Mouse (Mus musculus) naive thymus-derived CD4-positive, alpha-beta T cell, adult 5 months (primary cell): ENCODE data around the gene Gm21725. TPM values are rescaled to one million over a fixed set of nuclear protein-coding genes. Genes with fewer than 3 reads are reported as not detected.

Source experiments
- polyA plus RNA-seq: library from polyadenylated mRNA; unstranded; fragments of 100-300 nt; shearing (Covaris generic); gene quantifications from one replicate; pipeline ENCODE4 v1.2.1, GENCODE M21; 2017

The Gm21725 gene
- not detected for polyA plus RNA-seq

DNA sequence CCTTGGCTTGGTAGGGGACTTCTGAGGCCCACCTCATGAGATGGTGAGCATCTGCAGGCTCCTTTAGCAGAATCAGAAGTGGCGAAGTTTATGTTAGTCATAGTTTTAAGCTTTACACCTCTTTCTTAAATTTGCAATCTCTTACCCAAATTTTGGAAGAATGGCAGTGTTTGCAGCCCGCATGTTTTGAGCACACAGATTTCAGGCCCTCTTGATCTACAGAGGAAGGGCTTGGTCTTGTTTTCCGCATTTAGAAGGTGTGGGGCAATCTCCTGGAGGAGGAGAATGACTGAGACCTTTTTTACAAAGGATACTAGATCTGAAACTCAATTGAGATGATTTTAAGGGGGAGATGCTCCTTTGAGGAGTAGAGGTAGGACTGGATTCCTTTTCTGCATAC is at the start of gene Gm21725:
Gene Gm21725 (minus strand): TSS at position 101 of the 400 bp plus-strand sequence.

Other genes starting within 250 kb of the Gm21725 start
- not detected for gene Gm21891, start 215.6 kb downstream of the Gm21725 start, polyA plus RNA-seq
- gene Gm21425, start 187.1 kb downstream of the Gm21725 start, polyA plus RNA-seq = not detected
- gene Gm21828, start 125.1 kb downstream of the Gm21725 start, polyA plus RNA-seq = not detected
- gene Gm21440, start 96.7 kb downstream of the Gm21725 start, polyA plus RNA-seq = not detected
- gene Gm21454, start 96.6 kb downstream of the Gm21725 start, polyA plus RNA-seq = not detected
- gene Gm21866, start 116.5 kb upstream of the Gm21725 start, polyA plus RNA-seq = not detected
- gene Gm20773, start 145.0 kb upstream of the Gm21725 start, polyA plus RNA-seq = not detected